Mouse (Mus musculus) erythroblast, embryonic 14.5 days (primary cell): ENCODE measurements at regions not wholly inside any gene's neighbourhood (a gene's known extent, or its start where the extent isn't known, plus 50 kb on each side); places are given as distances from the start of the nearest gene placed in this dataset.

ENCODE experiments used
- GATA1 ChIP-seq: IDR thresholded peaks from 2 replicates; pipeline ENCODE4 v1.6.1; 2012; ENCODE audit warnings: low read length, inconsistent platforms, mixed read lengths
- TAL1 ChIP-seq: IDR thresholded peaks from 3 replicates; pipeline ENCODE4 v1.6.1; 2012; ENCODE audit warnings: low read length, inconsistent platforms, mixed read lengths

DNA sequence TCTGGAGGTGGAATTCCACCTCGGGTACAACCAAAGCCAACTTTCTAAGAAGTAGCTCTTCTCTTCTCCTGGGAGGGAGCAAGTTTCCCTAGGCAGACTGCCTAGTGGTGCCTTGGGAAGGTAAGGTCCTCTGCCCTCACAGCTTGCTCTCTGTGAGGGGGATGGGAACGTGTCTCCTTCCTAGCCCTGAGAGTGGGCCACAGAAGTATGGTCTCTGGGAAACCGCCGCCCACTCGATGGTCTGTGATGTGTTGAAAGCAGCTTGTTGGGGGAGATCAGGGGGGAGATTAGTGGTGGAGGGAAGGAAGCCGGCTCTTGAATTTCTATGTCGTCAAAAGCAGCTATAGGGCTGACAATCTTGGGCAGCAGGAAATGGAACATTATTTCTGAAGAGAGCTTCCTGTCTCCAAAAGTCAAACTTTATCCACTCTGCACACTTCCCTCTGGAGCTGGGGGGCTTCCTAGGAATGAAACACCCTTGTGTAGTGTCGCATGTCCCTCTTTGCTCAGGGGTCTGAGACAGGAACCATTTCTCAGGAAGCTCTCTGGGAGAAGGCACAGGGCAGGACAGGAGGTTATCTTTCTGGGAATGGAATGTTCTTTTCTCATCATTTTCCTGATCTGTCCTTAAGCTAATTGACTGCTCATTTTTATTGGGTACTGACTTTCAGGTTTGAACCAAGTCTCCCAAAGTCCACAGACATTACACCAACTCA is 113.8 kb upstream of the Nr5a2 start:
- TF ChIP-seq GATA1: no peak
- no peak for TF ChIP-seq TAL1
